In genomic region chr13:27042185-27042584, GRCm38 (mm10) we compare ENCODE assay signal across 42 mouse cellular contexts. TPM values are rescaled to one million over a fixed set of nuclear protein-coding genes. Genes with fewer than 3 reads are reported as not detected.
"Had no signal": no experiment of that assay in that cellular context is flagged by ENCODE, and none has a peak within 500 bp of the region (broad histone marks: within the 10 kb centered on the region; RNA-seq: fewer than 3 reads in every experiment).

No protein-coding gene starts in this region.

- H3K4me3 ChIP-seq: heart, embryonic 10.5 days; heart, embryonic 12.5 days; heart, embryonic 13.5 days; heart, embryonic 15.5 days; hindbrain, embryonic 10.5 days; hindbrain, embryonic 12.5 days; hindbrain, embryonic 13.5 days; hindbrain, embryonic 15.5 days; intestine, embryonic 15.5 days; kidney, embryonic 15.5 days; layer of hippocampus, adult 2 months had no signal

- DNase-seq: heart, postnatal 10 days; heart, postnatal 14 days; heart, postnatal 36 days; heart, postnatal 4 days; kidney, adult 11 months; kidney, adult 18-20 months; kidney, adult 2 months; kidney, adult 8-10 months; kidney, postnatal 10 days; kidney, postnatal 14 days; kidney, postnatal 25 days; kidney, postnatal 36 days; kidney, postnatal 4 days; layer of hippocampus, adult 9-11 months; layer of hippocampus, postnatal 36 days had no signal

- H3K9me3 ChIP-seq: heart, embryonic 10.5 days; heart, embryonic 12.5 days; heart, embryonic 13.5 days; heart, embryonic 15.5 days; hindbrain, embryonic 10.5 days; hindbrain, embryonic 12.5 days; hindbrain, embryonic 13.5 days; hindbrain, embryonic 15.5 days; intestine, embryonic 15.5 days; kidney, embryonic 15.5 days had no signal

- H3K4me1 ChIP-seq: heart, embryonic 10.5 days; heart, embryonic 12.5 days; heart, embryonic 13.5 days; heart, embryonic 15.5 days; hindbrain, embryonic 10.5 days; hindbrain, embryonic 12.5 days; hindbrain, embryonic 13.5 days; hindbrain, embryonic 15.5 days; intestine, embryonic 15.5 days; kidney, embryonic 15.5 days had no signal

- H3K27me3 ChIP-seq: heart, embryonic 12.5 days; heart, embryonic 13.5 days; heart, embryonic 15.5 days; hindbrain, embryonic 12.5 days; hindbrain, embryonic 13.5 days; hindbrain, embryonic 15.5 days; intestine, embryonic 15.5 days; kidney, embryonic 15.5 days had no signal

- H3K9ac ChIP-seq: heart, embryonic 12.5 days; heart, embryonic 13.5 days; heart, embryonic 15.5 days; hindbrain, embryonic 12.5 days; hindbrain, embryonic 13.5 days; hindbrain, embryonic 14.5 days; hindbrain, embryonic 15.5 days; intestine, embryonic 15.5 days; kidney, embryonic 15.5 days had no signal

- ATAC-seq: hindbrain, embryonic 16.5 days; hindbrain, postnatal 0 days; inflammation-experienced regulatory T-cells, adult 6 months; intestine, embryonic 15.5 days; intestine, embryonic 16.5 days; intestine, postnatal 0 days had no signal

- H3K27ac ChIP-seq: heart, embryonic 10.5 days; heart, embryonic 13.5 days; heart, embryonic 15.5 days; hindbrain, embryonic 10.5 days; hindbrain, embryonic 12.5 days; hindbrain, embryonic 13.5 days; hindbrain, embryonic 14.5 days; hindbrain, embryonic 15.5 days; hindbrain, postnatal 0 days; intestine, embryonic 15.5 days; kidney, embryonic 15.5 days; kidney, postnatal 0 days; layer of hippocampus, adult 2 months had no signal

- H3K36me3 ChIP-seq: heart, embryonic 10.5 days; heart, embryonic 12.5 days; heart, embryonic 13.5 days; heart, embryonic 15.5 days; hindbrain, embryonic 10.5 days; hindbrain, embryonic 12.5 days; hindbrain, embryonic 13.5 days; hindbrain, embryonic 15.5 days; intestine, embryonic 15.5 days; kidney, embryonic 15.5 days had no signal

- H3K4me2 ChIP-seq: heart, embryonic 11.5 days; heart, embryonic 12.5 days; heart, embryonic 13.5 days; heart, embryonic 15.5 days; hindbrain, embryonic 12.5 days; hindbrain, embryonic 13.5 days; hindbrain, embryonic 14.5 days; hindbrain, embryonic 15.5 days; intestine, embryonic 15.5 days; kidney, embryonic 15.5 days had no signal

RNA-seq across cellular contexts. Expression of gene Prl, which starts 15.2 kb away (rescaled TPM):
- polyA plus RNA-seq: heart, embryonic 10.5 days; heart, embryonic 11.5 days; heart, embryonic 12.5 days; heart, embryonic 13.5 days; heart, embryonic 14.5 days; heart, embryonic 15.5 days; heart, embryonic 16.5 days; heart, postnatal 0 days; hindbrain, embryonic 10.5 days; hindbrain, embryonic 11.5 days; hindbrain, embryonic 12.5 days; hindbrain, embryonic 13.5 days; hindbrain, embryonic 15.5 days; inflammation-experienced regulatory T-cells, adult 6 months; intestine, embryonic 14.5 days; intestine, embryonic 15.5 days; intestine, embryonic 16.5 days; intestine, postnatal 0 days; kidney, adult 2 months; kidney, embryonic 14.5 days; kidney, embryonic 15.5 days; kidney, embryonic 16.5 days; kidney, postnatal 0 days; large intestine, adult 2 months had no signal

RNA-seq across cellular contexts. Expression of gene Prl3d1, which starts 51.8 kb away (rescaled TPM):
- polyA plus RNA-seq: heart, embryonic 10.5 days; heart, embryonic 11.5 days; heart, embryonic 12.5 days; heart, embryonic 13.5 days; heart, embryonic 14.5 days; heart, embryonic 15.5 days; heart, embryonic 16.5 days; heart, postnatal 0 days; hindbrain, embryonic 10.5 days; hindbrain, embryonic 11.5 days; hindbrain, embryonic 12.5 days; hindbrain, embryonic 13.5 days; hindbrain, embryonic 14.5 days; hindbrain, embryonic 15.5 days; hindbrain, embryonic 16.5 days; hindbrain, postnatal 0 days; inflammation-experienced regulatory T-cells, adult 6 months; intestine, embryonic 14.5 days; intestine, embryonic 15.5 days; intestine, embryonic 16.5 days; intestine, postnatal 0 days; kidney, adult 2 months; kidney, embryonic 14.5 days; kidney, embryonic 15.5 days; kidney, embryonic 16.5 days; kidney, postnatal 0 days; large intestine, adult 2 months had no signal
